Mouse (Mus musculus) lung, postnatal 14 days (tissue): ENCODE measurements around the gene Snx4.

Experiments
- DNase-seq: peaks from one replicate; pipeline ENCODE4 v3.0.0; 2021

Gene Snx4

GRCm38 (mm10) chr16:33283079-33283478 lies 31.8 kb downstream of the Snx4 start:
- no peak for DNase-seq

GRCm38 (mm10) chr16:33288536-33288935 lies 37.3 kb downstream of the Snx4 start:
- no peak for DNase-seq

- DNase-seq, result no peak
Observed at GRCm38 (mm10) chr16:33289981-33290380, 38.7 kb downstream of the Snx4 start.

- no peak for DNase-seq
Observed at GRCm38 (mm10) chr16:33292241-33292640, 41.0 kb downstream of the Snx4 start.

GRCm38 (mm10) chr16:33294681-33295080 lies 43.4 kb downstream of the Snx4 start:
- no peak for DNase-seq

GRCm38 (mm10) chr16:33295321-33295720 lies 44.1 kb downstream of the Snx4 start:
- DNase-seq, result no peak

GRCm38 (mm10) chr16:33297493-33297892 lies 46.3 kb downstream of the Snx4 start:
- DNase-seq, result no peak

- DNase-seq, result peak; percentile 83
Observed at GRCm38 (mm10) chr16:33306633-33307070, 55.4 kb downstream of the Snx4 start.

GRCm38 (mm10) chr16:33307761-33308160 lies 56.5 kb downstream of the Snx4 start:
- DNase-seq, result peak; percentile 37

GRCm38 (mm10) chr16:33309066-33309465 lies 57.8 kb downstream of the Snx4 start:
- DNase-seq, result no peak

- DNase-seq, result no peak
Observed at GRCm38 (mm10) chr16:33315611-33316010, 64.4 kb downstream of the Snx4 start.

- DNase-seq, result no peak
Observed at GRCm38 (mm10) chr16:33317646-33318045, 66.4 kb downstream of the Snx4 start.

- no peak for DNase-seq
Observed at GRCm38 (mm10) chr16:33318059-33318458, 66.8 kb downstream of the Snx4 start.

GRCm38 (mm10) chr16:33325704-33326455 lies 74.6 kb downstream of the Snx4 start:
- no peak for DNase-seq

GRCm38 (mm10) chr16:33326589-33326988 lies 75.3 kb downstream of the Snx4 start:
- no peak for DNase-seq

GRCm38 (mm10) chr16:33327101-33327500 lies 75.9 kb downstream of the Snx4 start:
- no peak for DNase-seq

GRCm38 (mm10) chr16:33333015-33333414 lies 81.8 kb downstream of the Snx4 start:
- no peak for DNase-seq

GRCm38 (mm10) chr16:33337177-33337576 lies 85.9 kb downstream of the Snx4 start:
- peak; percentile 79 for DNase-seq

GRCm38 (mm10) chr16:33337681-33338080 lies 86.4 kb downstream of the Snx4 start:
- no peak for DNase-seq

GRCm38 (mm10) chr16:33338492-33338891 lies 87.2 kb downstream of the Snx4 start:
- DNase-seq, result no peak

- no peak for DNase-seq
Observed at GRCm38 (mm10) chr16:33339476-33339875, 88.2 kb downstream of the Snx4 start.

- no peak for DNase-seq
Observed at GRCm38 (mm10) chr16:33342356-33342755, 91.1 kb downstream of the Snx4 start.

- no peak for DNase-seq
Observed at GRCm38 (mm10) chr16:33343106-33343505, 91.9 kb downstream of the Snx4 start.

GRCm38 (mm10) chr16:33343601-33344000 lies 92.4 kb downstream of the Snx4 start:
- no peak for DNase-seq

GRCm38 (mm10) chr16:33344379-33344778 lies 93.1 kb downstream of the Snx4 start:
- no peak for DNase-seq
